Mouse (Mus musculus) right cerebral cortex, adult 2 months (tissue): ENCODE measurements around the gene Car7.
A peak's percentile ranks its signal among the peaks of the same experiment; 100 is the strongest.
"Not testable (repeated sequence)": the region's sequence is repeated elsewhere in the genome, so short reads cannot be mapped to it uniquely, and the experiment has no call there.

ENCODE experiments used
- DNase-seq, 2 experiments: peaks; one replicate each; pipeline ENCODE4 v3.0.0; 2021 to 2022; ENCODE audit warnings: low spot score in 2 of 2

Gene Car7

DNA sequence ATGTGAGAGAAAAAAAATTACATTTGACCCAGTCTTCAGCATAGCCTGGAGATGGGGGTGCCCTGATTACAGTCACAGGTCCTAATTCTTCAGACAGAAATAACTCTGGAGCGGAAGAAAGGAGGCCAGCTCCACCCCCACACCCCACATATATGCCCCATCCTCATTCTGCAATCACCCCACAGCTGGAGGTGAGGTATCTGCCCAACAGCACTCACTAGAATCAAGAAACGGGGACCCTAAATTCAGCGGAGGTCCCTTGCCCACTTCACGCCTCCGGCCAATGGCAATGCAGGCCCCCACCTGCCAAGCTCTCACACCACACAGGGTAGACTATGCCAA, 30.9 kb downstream of the Car7 start:
- DNase-seq, result no peak

DNA sequence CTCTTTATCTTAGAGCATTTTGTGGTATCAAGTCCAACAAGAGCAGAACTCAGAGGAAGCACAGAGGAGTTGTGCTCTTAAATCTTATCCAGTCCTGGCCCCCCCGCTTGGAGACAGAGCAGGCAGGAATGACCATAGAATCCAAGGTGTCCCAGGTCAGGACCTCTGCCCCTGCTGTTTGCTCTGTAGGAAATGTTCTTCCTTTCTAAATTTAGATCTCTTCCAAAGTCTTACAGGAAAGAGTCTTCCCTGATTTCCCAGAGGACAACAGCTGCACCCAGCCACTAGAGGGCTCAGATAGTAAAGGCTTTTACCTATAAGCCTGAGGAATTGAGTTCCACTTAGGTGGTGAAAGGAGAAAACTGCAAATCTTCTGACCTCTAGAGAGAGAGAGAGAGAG, 35.1 kb downstream of the Car7 start:
- no peak for DNase-seq

DNA sequence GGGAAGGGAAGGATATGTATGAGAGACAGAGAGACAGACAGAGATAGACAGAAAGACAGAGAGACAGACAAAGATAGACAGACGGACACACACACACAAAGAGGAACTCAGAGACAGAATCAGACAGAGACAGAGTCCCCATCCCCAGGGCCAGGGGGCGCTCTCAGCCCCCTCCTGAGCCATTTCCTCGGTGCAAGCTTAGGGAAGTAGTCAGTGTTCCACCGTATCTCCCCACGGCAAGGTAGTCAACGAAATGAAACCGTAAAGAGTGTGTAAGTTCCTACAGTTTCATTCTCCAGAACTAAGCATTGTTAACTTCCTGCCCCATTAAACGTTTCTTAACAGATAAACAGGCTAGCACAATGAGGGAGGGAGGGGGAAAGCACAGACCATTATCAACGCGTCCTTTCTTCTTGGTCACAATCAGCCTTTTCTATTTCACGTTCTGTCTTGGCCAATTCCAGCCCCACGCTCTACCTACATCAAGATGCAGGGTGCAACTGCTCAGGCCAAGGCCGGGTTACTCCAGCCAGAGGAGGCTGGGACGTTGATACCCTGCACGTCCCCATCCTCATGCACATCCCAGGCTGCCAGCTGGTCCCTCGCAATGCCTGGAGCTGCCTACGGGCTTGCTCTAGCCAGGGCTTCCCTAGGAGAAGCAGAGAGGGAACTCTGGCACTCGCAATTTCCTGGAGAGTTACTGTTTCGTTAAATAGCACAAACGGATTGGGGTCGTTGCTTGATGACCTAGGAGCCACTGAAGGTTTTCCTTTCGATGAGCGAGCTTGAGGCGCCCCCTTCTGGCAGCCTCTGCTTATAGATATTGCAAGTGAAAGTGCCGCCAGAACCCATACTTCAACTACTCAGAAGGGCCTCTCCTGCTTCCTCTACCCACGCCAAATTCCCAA, 36.2 kb downstream of the Car7 start:
- peak; percentile 86 to 87 for DNase-seq

DNA sequence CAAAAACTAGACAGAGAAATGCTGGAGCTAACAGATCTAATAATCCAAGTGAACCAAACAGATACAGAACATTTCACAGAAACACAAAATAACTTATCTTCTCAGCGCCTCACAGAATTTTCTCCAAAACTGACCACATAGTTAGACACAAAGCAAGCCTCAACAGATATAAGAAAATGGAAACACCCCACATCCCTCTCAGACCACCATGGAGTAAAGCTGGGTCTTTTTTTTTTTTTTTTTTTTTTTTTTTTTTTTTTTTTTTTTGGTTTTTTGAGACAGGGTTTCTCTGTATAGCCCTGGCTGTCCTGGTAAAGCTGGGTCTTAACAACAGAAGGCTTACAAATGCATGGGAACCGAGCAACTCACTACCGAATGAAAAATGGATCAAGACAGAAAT, 42.3 kb downstream of the Car7 start:
- no peak for DNase-seq

DNA sequence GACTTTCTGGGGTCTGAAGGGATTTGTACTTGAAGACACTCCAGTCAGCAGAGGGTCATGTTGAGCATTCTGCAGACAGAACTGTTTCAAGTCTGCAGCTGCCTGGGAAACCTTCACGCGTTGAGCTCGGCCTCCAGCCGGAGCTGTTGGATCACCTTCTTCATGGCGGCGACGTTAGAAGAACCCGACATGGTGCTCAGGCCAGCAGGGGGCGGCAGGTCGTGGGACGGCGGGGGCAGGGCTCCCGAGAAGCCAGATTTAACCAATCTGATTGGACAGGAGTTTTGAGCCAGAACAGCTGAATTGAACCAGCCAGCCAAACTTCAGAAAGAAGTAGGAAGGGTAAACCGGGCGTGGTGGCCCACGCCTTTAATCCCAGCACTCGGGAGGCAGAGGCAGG, 43.1 kb downstream of the Car7 start:
- DNase-seq, result not testable (repeated sequence)

DNA sequence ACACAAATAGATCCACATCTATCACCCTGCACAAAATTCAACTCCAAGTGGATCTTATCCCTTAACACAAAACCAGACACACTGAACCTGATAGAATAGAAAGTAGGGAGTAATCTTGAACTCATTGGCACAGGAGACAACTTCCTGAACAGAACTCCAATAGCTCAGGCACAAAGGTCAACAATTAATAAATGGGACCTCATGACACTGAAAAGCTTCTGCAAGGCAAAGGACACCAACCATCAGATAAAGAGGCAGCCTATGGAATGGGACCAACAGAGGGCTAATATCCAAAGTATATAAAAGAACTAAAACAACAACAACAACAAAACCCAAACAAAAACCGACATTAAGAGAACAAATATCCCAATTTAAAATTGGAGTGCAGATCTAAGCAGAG, 50.0 kb downstream of the Car7 start:
- no peak for DNase-seq

DNA sequence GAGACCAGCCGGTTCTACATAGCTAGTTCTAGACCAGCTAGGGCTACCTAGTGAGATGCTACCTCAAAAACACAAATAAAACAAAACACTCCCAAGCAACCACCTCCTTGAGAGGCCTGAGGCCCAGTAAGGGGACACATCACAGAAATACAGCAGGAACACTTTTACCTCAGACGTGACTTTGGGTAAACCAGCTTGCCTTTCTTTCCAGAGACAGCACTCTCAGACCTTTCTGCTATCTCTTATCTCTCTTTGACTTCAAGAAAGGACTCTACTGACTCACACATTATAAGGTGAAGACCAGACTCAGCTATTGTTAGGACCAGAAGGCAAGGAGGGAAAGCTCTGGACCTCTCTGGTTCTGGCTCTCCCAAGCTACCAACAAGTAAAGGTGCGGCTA, 55.8 kb downstream of the Car7 start:
- no peak for DNase-seq

DNA sequence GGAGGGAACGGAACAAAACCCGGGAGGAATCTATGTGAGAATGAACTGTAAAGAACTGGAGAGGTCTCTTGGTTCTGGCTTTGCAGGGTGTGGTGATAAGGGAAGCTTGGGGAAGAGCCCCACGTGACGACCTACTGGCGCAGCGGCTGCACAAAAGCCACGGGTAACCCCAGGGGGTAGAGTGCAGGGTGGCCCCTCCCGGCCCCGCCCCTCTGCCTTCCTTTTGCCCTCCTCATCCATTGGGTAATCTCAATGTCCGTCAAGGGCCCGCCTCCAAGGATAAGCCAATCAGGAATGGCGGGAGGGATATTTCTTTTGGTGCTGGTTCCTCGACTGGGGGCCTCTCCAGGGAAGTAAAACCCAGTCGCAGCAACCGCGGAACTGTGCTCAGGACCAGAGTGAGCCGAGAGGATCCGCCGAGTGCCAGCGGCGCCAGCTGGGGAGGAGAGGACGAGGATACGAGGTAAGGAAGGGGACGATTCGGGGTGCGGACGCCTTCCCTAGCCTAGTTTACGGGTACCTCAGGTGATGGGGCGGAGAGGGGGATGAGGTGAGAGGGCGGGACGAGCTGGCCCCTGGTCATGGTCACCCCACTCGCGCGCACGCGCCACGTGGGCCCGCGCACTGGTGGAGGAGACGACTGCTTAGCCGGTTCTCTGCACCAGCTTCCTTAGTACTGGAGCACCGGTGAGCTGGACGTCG, 56.8 kb downstream of the Car7 start, which contains the start of gene Pdp2:
Pdp2 (plus strand) TSS at position 319 of the 702 bp plus-strand sequence.
- DNase-seq, result peak; percentile 95

DNA sequence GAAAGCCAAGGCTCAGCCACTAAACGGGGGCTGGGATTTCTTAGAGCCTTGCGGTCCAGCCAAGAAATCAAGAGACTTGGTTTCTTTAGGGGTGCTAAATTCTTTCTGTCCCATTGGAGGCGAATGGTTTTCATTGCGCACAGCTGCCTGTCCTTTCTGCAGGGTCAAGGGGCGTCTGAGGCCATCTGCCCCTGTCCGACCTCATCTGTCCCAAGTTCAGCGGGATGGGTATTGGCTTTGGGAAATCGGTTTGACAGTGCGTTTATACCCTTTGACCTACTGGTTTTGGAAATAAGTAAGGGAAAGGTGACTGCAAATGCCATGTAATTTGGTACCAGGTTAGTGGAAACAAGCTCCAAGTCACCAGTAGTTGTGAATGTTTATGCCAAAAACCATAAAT, 57.4 kb downstream of the Car7 start:
- DNase-seq, result no peak

DNA sequence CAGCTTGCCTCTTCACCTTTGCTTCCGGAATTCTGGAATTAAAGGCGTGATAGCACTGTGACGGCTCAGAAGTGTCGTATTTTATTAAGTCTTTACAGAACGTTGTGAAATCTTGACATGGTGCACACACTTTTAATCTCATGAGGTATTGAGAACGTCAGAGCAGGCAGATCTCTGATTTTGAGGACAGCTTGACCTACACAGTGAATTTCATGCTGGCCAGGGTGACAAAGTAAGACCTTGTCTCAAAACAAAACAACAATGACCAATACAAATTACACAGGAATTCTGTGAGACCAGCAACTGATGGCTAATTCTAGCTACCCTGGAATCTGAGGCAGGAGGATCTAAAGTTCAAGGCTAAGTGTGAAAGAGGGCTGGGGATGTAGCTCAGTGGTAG, 58.1 kb downstream of the Car7 start:
- no peak for DNase-seq

DNA sequence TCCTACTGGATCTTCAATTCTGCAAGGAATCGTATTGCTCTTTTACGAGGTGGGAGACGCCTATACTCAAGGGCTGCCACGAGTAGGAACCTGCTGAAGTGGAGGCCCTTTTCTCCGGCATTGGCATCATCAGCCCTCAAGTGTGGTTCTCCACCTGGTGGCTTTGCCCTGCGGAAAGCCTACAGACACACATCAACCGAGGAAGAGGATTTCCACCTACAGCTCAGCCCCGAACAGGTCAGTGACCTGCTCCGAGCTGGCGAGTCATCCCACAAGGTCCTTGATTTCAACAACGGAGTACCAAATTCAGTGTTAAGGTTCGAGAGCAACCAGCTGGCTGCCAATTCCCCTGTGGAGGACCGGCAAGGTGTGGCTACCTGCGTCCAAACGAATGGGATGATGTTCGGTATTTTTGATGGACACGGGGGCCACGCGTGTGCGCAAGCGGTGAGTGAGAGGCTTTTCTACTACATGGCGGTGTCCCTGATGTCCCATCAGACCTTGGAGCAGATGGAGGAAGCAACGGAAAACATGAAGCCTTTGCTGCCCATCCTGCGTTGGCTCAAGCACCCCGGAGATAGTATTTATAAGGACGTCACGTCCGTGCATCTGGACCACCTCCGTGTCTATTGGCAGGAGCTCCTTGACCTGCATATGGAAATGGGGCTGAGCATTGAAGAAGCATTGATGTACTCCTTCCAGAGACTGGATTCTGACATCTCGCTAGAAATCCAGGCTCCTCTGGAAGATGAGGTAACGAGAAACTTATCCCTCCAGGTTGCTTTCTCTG, 59.2 kb downstream of the Car7 start:
- DNase-seq, result no peak

DNA sequence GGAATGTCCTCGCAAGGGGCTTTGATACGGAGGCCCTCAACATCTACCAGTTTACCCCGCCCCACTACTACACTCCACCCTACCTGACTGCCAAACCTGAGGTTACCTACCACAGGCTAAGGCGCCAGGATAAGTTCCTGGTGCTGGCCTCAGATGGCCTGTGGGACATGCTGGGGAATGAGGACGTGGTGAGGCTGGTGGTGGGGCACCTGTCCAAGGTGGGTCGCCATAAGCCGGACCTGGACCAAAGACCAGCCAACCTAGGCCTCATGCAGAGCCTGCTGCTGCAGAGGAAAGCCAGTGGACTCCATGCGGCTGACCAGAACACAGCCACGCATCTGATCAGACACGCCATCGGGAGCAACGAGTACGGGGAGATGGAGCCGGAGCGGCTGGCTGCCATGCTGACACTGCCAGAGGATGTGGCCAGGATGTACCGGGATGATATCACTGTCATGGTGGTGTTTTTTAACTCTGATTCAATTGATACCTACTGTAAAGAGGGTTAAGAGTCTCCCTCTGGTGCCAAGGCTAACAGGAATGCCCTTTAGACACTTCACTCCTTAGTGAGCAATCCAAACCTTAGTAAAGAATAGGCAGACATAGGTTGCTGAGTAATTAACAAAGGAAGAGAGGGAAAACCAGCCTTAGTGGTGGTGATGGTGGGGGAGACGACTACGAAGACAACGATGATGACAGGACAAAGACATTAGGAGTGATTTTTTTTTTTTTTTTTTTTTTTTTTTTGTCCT, 60.3 kb downstream of the Car7 start:
- no peak for DNase-seq

DNA sequence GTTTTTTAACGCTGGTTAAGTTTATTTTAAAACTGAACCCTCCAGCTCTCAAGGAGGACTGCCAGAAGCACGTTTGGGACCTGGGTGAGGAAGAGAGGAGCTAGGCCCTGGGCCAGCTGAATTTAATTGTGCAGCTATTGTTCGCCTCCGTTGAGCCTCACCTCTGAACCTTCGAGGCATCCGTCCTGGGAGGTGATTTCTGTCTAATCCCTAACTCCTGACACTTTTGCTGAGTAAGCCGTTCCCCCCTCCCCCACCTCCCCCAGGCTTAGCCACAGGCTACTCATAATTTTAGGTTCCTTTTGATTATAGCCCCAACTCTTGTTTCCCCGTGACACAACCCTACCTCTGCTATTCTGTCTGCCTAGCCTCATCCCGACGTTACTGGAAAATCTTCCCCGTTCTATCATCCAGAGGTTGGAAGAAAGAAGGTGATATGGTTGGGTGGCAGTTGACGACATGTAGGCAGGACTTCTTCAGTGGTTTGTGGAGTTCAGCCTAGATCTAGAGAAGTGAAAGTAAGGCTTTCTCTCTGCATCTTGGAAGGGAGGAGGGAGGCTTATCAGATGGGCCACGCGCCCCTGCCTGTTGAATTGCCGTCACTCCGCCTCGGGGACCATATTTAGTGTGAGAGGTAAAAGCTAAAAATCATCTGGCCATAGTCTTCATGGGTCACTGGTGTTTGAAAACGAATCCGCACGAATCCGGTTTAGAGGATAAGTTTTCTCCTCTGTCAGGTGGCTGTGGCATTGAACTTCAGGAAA, 61.5 kb downstream of the Car7 start:
- no peak for DNase-seq

DNA sequence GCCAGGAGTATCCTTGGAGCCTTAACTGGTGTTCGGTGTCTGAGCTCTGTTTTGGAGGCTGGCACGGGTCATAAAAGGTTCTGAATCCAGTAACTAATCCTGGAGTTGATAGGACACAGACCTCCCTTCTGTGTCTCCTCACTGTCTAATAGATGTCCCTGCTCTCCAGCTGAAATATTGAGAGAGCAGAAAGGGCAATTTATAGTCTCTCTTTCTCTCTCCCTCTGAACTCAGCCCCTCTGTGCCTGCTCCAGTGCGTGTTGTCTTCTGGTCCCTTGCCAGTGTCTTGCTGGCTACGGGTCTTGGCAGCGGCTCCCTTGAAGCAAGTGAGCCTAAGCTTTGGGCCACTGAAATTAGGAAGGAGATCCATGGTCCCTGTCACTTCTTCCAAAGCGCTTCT, 63.2 kb downstream of the Car7 start:
- DNase-seq, result no peak

DNA sequence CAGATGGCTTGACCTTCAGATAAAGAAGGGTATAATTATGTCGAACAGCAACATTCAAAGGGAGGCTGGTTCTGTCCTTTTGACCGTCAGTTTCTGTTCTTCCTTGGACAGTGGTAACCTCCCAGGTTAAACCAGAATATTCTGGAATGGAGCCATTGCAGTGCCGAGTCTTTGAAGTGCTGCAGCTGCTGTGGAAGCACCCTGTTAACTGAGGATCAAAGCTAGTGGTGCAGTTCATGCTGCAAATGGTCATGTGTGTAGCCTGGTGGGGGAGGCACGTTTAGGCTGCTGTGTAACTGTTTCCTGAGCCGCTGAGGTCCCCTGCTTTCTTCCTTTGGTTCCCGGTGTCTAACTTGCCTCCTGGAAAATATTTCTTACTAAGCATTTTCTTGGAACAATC, 64.0 kb downstream of the Car7 start:
- no peak for DNase-seq
